Mouse (Mus musculus) hindbrain, embryonic 15.5 days (tissue): ENCODE results near the gene Atxn1. TPM values are rescaled to one million over a fixed set of nuclear protein-coding genes. Genes with fewer than 3 reads are reported as not detected.

Experiments used
- ATAC-seq: fragments of 200-750 bp; cut with Nextera tagmentation; 2 replicates; pipeline ENCODE4 v1.8.0; 2017; ENCODE audit warnings: low read depth, moderate number of reproducible peaks, moderate TSS enrichment; ENCODE audit not compliant: low FRiP score
- H3K27ac ChIP-seq: fragments of 300-500 bp; sonication (generic); replicated peaks from 2 replicates; pipeline ENCODE4 v1.5.1; 2015; ENCODE audit warnings: mild to moderate bottlenecking, inconsistent platforms
- H3K27me3 ChIP-seq: fragments of 300-500 bp; sonication (generic); 2 replicates; pipeline ENCODE4 v1.6.1; 2015; ENCODE audit warnings: control low read depth, inconsistent platforms
- H3K36me3 ChIP-seq: fragments of 300-500 bp; sonication (generic); 2 replicates; pipeline ENCODE4 v1.6.1; 2015; ENCODE audit warnings: control low read depth, inconsistent platforms
- H3K4me1 ChIP-seq: fragments of 300-500 bp; sonication (generic); replicated peaks from 2 replicates; pipeline ENCODE4 v1.6.1; 2015; ENCODE audit warnings: control low read depth, inconsistent platforms
- H3K4me2 ChIP-seq: fragments of 300-500 bp; sonication (generic); 2 replicates; pipeline ENCODE4 v1.6.1; 2015; ENCODE audit warnings: moderate library complexity, mild to moderate bottlenecking, inconsistent platforms
- H3K4me3 ChIP-seq: fragments of 300-500 bp; sonication (generic); 2 replicates; pipeline ENCODE4 v1.5.1; 2015; ENCODE audit warnings: mild to moderate bottlenecking, inconsistent platforms
- H3K9ac ChIP-seq: fragments of 300-500 bp; sonication (generic); 2 replicates; pipeline ENCODE4 v1.6.1; 2015; ENCODE audit warnings: inconsistent platforms
- H3K9me3 ChIP-seq: fragments of 300-500 bp; sonication (generic); 2 replicates; pipeline ENCODE4 v1.6.1; 2016; ENCODE audit warnings: control low read depth, inconsistent platforms
- WGBS: fragments of 180-500 bp; shearing (Covaris S2); methylation state at CpG from one replicate; pipeline ENCODE4 v1.1.7; 2015; 5-methylcytosine and 5-hydroxymethylcytosine counted together
- polyA plus RNA-seq: library from polyadenylated mRNA; unstranded; fragments of >200 nt; fragmentation: Nextera tagmentation; extraction: Ambion mirVana; gene quantifications from 2 replicates; pipeline ENCODE4 v1.2.1, GENCODE M21; 2015

Atxn1 gene
- polyA plus RNA-seq, 1 experiment from 2014 or later, result 8.1 TPM

DNA sequence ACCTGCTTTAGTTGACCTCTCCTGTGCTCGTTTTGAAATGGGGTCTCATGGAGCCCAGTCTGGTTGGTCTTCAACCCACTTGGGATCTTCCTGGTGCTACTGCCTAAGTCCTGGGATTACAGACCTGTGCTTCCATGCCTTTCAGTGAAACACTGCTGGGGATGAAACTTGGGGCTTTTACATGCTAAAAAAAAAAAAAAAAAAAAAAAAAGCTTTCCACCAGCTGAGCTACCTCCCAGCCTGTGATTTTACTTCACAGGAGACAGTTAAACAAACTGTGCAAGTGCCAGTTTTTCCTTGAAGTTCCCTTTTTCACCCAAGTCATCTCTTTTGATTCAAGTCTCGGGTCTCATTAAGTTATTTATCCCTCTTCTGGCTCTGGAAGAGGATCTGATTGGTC is 275.9 kb downstream of the Atxn1 start:
- WGBS, result 68% methylated on average over 2 of the region's 2 CpGs
- H3K4me2 ChIP-seq, result no peak overlapping the region
- no peaks in the 10 kb centered on the region for H3K36me3 ChIP-seq
- no peak for ATAC-seq
- H3K27me3 ChIP-seq, result no peaks in the 10 kb centered on the region
- H3K4me1 ChIP-seq, result peaks cover 12% of the 10 kb centered on the region
- H3K9me3 ChIP-seq, result no peaks in the 10 kb centered on the region
- no peak overlapping the region for H3K27ac ChIP-seq
- H3K4me3 ChIP-seq, result no peak overlapping the region
- no peak overlapping the region for H3K9ac ChIP-seq

GRCm38 (mm10) chr13:45687581-45687980 is 277.2 kb downstream of the Atxn1 start:
- no peak overlapping the region for H3K9ac ChIP-seq
- no peaks in the 10 kb centered on the region for H3K9me3 ChIP-seq
- no peak overlapping the region for H3K4me2 ChIP-seq
- no peak overlapping the region for H3K27ac ChIP-seq
- H3K4me1 ChIP-seq, result peaks cover 12% of the 10 kb centered on the region
- 93% methylated on average over 8 of the region's 8 CpGs for WGBS
- no peaks in the 10 kb centered on the region for H3K27me3 ChIP-seq
- no peak for ATAC-seq
- no peak overlapping the region for H3K4me3 ChIP-seq
- H3K36me3 ChIP-seq, result no peaks in the 10 kb centered on the region

GRCm38 (mm10) chr13:45686309-45686582 is 278.6 kb downstream of the Atxn1 start:
- no peaks in the 10 kb centered on the region for H3K9me3 ChIP-seq
- no peak overlapping the region for H3K27ac ChIP-seq
- H3K4me3 ChIP-seq, result no peak overlapping the region
- H3K4me1 ChIP-seq, result peaks cover 12% of the 10 kb centered on the region
- no peak overlapping the region for H3K9ac ChIP-seq
- H3K4me2 ChIP-seq, result no peak overlapping the region
- no peaks in the 10 kb centered on the region for H3K36me3 ChIP-seq
- no peak for ATAC-seq
- 58% methylated on average over 3 of the region's 3 CpGs for WGBS
- H3K27me3 ChIP-seq, result no peaks in the 10 kb centered on the region

GRCm38 (mm10) chr13:45685575-45686308 is 279.1 kb downstream of the Atxn1 start:
- Histone ChIP-seq H3K27me3 (no peaks in the 10 kb centered on the region), H3K27ac (no peak overlapping the region), H3K36me3 (no peaks in the 10 kb centered on the region), H3K9me3 (no peaks in the 10 kb centered on the region), H3K9ac (no peak overlapping the region), H3K4me3 (no peak overlapping the region), H3K4me2 (no peak overlapping the region), H3K4me1 (peaks cover 11% of the 10 kb centered on the region)
- WGBS, result 85% methylated on average over 7 of the region's 7 CpGs
- no peak for ATAC-seq

DNA sequence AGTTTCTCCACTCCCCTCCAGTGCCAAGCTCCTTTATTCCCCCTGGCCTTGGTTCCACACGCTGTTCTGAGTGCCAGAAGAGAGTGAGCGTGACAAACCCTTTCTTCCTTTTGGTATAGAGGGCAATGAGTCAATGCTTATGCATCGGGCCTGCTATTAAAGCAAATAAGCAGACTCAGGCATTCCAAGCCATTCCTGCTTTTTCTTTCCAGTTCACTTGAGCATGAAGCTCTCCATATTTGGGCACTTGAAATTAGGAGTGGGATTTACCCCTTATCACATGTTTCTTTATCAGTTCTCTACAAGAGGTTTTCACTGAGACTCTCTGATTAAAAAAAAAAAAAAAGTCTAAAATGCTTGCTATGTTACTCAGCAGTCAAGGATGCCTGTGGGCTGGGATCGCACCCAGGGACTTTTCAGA is 279.9 kb downstream of the Atxn1 start:
- WGBS, result 55% methylated on average over 4 of the region's 4 CpGs
- Histone ChIP-seq H3K4me3 (no peak overlapping the region), H3K27me3 (no peaks in the 10 kb centered on the region), H3K36me3 (no peaks in the 10 kb centered on the region), H3K27ac (no peak overlapping the region), H3K9ac (no peak overlapping the region), H3K4me1 (peaks cover 5% of the 10 kb centered on the region; the same call in 1 of the 2 replicates), H3K9me3 (no peaks in the 10 kb centered on the region), H3K4me2 (no peak overlapping the region)
- ATAC-seq, result no peak

- no peak overlapping the region for H3K9ac ChIP-seq
- H3K4me1 ChIP-seq, result peaks cover 5% of the 10 kb centered on the region; the same call in 1 of the 2 replicates
- no peak overlapping the region for H3K27ac ChIP-seq
- no peaks in the 10 kb centered on the region for H3K9me3 ChIP-seq
- no peaks in the 10 kb centered on the region for H3K27me3 ChIP-seq
- H3K36me3 ChIP-seq, result no peaks in the 10 kb centered on the region
- H3K4me3 ChIP-seq, result no peak overlapping the region
- 78% methylated on average over 3 of the region's 3 CpGs for WGBS
- no peak for ATAC-seq
- no peak overlapping the region for H3K4me2 ChIP-seq
Observed at GRCm38 (mm10) chr13:45683991-45684390, 280.8 kb downstream of the Atxn1 start.

GRCm38 (mm10) chr13:45681196-45681595 is 283.6 kb downstream of the Atxn1 start:
- H3K36me3 ChIP-seq, result no peaks in the 10 kb centered on the region
- H3K4me1 ChIP-seq, result peaks cover 5% of the 10 kb centered on the region; the same call in 1 of the 2 replicates
- no peak overlapping the region for H3K9ac ChIP-seq
- H3K27me3 ChIP-seq, result no peaks in the 10 kb centered on the region
- no peak for ATAC-seq
- no peaks in the 10 kb centered on the region for H3K9me3 ChIP-seq
- 87% methylated on average over 5 of the region's 5 CpGs for WGBS
- no peak overlapping the region for H3K27ac ChIP-seq
- H3K4me2 ChIP-seq, result no peak overlapping the region
- H3K4me3 ChIP-seq, result no peak overlapping the region

- no peak overlapping the region for H3K4me3 ChIP-seq
- H3K9me3 ChIP-seq, result no peaks in the 10 kb centered on the region
- ATAC-seq, result no peak
- no peak overlapping the region for H3K4me2 ChIP-seq
- no peaks in the 10 kb centered on the region for H3K27me3 ChIP-seq
- no peak overlapping the region for H3K27ac ChIP-seq
- H3K36me3 ChIP-seq, result no peaks in the 10 kb centered on the region
- H3K4me1 ChIP-seq, result peaks cover 5% of the 10 kb centered on the region; the same call in 1 of the 2 replicates
- no peak overlapping the region for H3K9ac ChIP-seq
- WGBS, result 70% methylated on average over 5 of the region's 5 CpGs
Observed at GRCm38 (mm10) chr13:45680651-45681050, 284.2 kb downstream of the Atxn1 start.

GRCm38 (mm10) chr13:45679096-45679495 is 285.7 kb downstream of the Atxn1 start:
- Histone ChIP-seq H3K4me3 (no peak overlapping the region), H3K9me3 (no peaks in the 10 kb centered on the region), H3K27me3 (no peaks in the 10 kb centered on the region), H3K4me1 (no peaks in the 10 kb centered on the region), H3K36me3 (no peaks in the 10 kb centered on the region), H3K4me2 (no peak overlapping the region), H3K27ac (no peak overlapping the region), H3K9ac (no peak overlapping the region)
- ATAC-seq, result no peak
- WGBS, result 89% methylated on average over 1 of the region's 1 CpGs

DNA sequence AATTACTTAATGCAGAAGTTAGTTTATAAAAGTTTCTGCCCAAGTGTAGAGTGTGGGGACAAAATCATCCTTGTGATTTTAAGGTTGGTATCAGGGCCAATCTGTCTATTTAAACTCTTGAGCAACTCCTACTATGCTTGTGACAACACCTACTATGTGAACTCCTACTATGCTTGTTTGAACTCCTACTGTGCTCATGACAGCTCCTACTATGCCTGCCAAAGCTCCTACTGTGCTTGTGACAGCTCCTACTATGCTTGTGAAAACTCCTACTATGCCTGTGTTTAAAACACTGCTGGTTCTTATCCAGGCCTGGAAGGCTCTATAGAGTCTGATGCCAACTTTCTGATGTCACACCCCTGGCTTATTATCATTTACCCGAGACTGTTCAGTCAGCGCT is 292.2 kb downstream of the Atxn1 start:
- WGBS, result 69% methylated on average over 2 of the region's 2 CpGs
- no peak overlapping the region for H3K9ac ChIP-seq
- H3K4me3 ChIP-seq, result no peak overlapping the region
- no peaks in the 10 kb centered on the region for H3K36me3 ChIP-seq
- no peak overlapping the region for H3K4me2 ChIP-seq
- no peak for ATAC-seq
- no peak overlapping the region for H3K27ac ChIP-seq
- no peaks in the 10 kb centered on the region for H3K27me3 ChIP-seq
- H3K9me3 ChIP-seq, result no peaks in the 10 kb centered on the region
- H3K4me1 ChIP-seq, result no peaks in the 10 kb centered on the region

DNA sequence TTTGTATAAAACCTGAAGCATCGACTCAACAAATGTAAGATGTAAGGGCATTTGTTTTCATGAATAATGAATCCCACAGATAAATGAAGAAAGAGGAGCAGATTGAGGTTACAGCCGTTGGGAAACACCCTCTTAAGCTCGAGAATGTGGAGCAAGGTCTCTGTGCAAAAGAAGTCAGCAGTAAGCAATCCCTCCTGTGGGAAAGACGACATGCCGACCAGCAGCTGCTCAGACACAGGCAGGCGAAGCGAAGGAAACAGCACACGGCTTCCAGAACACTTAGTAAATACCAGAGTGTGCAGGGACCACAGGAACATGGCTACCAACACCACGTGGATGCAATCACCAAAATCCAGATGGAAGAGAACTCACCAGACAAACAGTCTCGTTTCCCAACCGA is 294.8 kb downstream of the Atxn1 start:
- no peak for ATAC-seq
- 75% methylated on average over 11 of the region's 11 CpGs for WGBS

DNA sequence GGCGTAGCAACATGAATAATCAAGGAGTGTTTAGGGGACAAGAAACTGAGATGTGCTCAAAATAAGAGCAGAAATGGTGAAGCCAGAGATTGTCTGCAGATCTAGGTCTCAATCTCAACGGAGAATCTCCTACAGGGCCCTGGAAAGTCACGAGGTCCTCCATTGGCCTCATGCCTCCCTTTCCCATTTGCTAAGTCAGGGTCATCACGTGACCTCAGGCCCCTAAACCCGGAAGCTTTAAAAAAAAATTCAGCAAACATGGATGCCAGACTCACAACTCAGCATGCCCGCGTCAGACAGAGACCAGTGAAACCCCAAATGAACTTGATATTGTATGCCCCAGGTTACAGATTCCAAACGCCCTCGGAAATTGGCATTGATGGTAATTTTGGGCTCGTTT is 302.0 kb downstream of the Atxn1 start:
- no peak for ATAC-seq
- no peak overlapping the region for H3K4me3 ChIP-seq

More for the DNA sequence above, 294.8 kb downstream of the Atxn1 start:
- no peaks in the 10 kb centered on the region for H3K27me3 ChIP-seq
- no peaks in the 10 kb centered on the region for H3K4me1 ChIP-seq
- H3K27ac ChIP-seq, result no peak overlapping the region
- no peak overlapping the region for H3K4me2 ChIP-seq
- H3K9me3 ChIP-seq, result no peaks in the 10 kb centered on the region
- no peak overlapping the region for H3K9ac ChIP-seq
- no peak overlapping the region for H3K4me3 ChIP-seq
- H3K36me3 ChIP-seq, result no peaks in the 10 kb centered on the region

GRCm38 (mm10) chr13:45662216-45662615 is 302.6 kb downstream of the Atxn1 start:
- peaks cover 16% of the 10 kb centered on the region for H3K4me1 ChIP-seq
- no peaks in the 10 kb centered on the region for H3K36me3 ChIP-seq
- no peaks in the 10 kb centered on the region for H3K9me3 ChIP-seq
- H3K27me3 ChIP-seq, result no peaks in the 10 kb centered on the region
- no peak for ATAC-seq
- no peak overlapping the region for H3K4me3 ChIP-seq
- 44% methylated on average over 3 of the region's 3 CpGs for WGBS
- no peak overlapping the region for H3K9ac ChIP-seq
- no peak overlapping the region for H3K4me2 ChIP-seq
- no peak overlapping the region for H3K27ac ChIP-seq

More for the DNA sequence above, 302.0 kb downstream of the Atxn1 start:
- Histone ChIP-seq H3K4me1 (peaks cover 16% of the 10 kb centered on the region), H3K9me3 (no peaks in the 10 kb centered on the region), H3K27me3 (no peaks in the 10 kb centered on the region), H3K9ac (no peak overlapping the region), H3K27ac (no peak overlapping the region), H3K36me3 (no peaks in the 10 kb centered on the region), H3K4me2 (no peak overlapping the region)
- 88% methylated on average over 10 of the region's 10 CpGs for WGBS
